Mouse (Mus musculus): ENCODE measurements around the gene Usp18. TPM values are rescaled to one million over a fixed set of nuclear protein-coding genes. Genes with fewer than 3 reads are reported as not detected.

Gene Usp18
- total RNA-seq, 4 experiments from 2014 or later, result 0.69 to 1.1 (median 0.93) TPM

- DNase-seq (ENCODE audit: low spot score), result no peak
Observed at GRCm38 (mm10) chr6:121224993-121225392, 20.7 kb upstream of the Usp18 start.

- no peak for DNase-seq (ENCODE audit: low spot score)
Observed at GRCm38 (mm10) chr6:121226043-121226442, 19.7 kb upstream of the Usp18 start.

GRCm38 (mm10) chr6:121226744-121227143 lies 19.0 kb upstream of the Usp18 start:
- DNase-seq (ENCODE audit: low spot score), result no peak

GRCm38 (mm10) chr6:121228421-121228820 lies 17.3 kb upstream of the Usp18 start:
- DNase-seq (ENCODE audit: low spot score), result no peak

GRCm38 (mm10) chr6:121232652-121233051 lies 13.1 kb upstream of the Usp18 start:
- DNase-seq (ENCODE audit: low spot score), result no peak

GRCm38 (mm10) chr6:121236386-121236785 lies 9.3 kb upstream of the Usp18 start:
- no peak for DNase-seq (ENCODE audit: low spot score)

- DNase-seq (ENCODE audit: low spot score), result no peak
Observed at GRCm38 (mm10) chr6:121238209-121238608, 7.5 kb upstream of the Usp18 start.

- no peak for DNase-seq (ENCODE audit: low spot score)
Observed at GRCm38 (mm10) chr6:121241780-121242179, 3.9 kb upstream of the Usp18 start.

- no peak for DNase-seq (ENCODE audit: low spot score)
Observed at GRCm38 (mm10) chr6:121243161-121243560, 2.5 kb upstream of the Usp18 start.

GRCm38 (mm10) chr6:121246037-121246361 lies 293 bp downstream of the Usp18 start:
- no peak for DNase-seq (ENCODE audit: low spot score)

- DNase-seq (ENCODE audit: low spot score), result no peak
Observed at GRCm38 (mm10) chr6:121250406-121250805, 4.7 kb downstream of the Usp18 start.

GRCm38 (mm10) chr6:121251256-121251655 lies 5.5 kb downstream of the Usp18 start:
- no peak for DNase-seq (ENCODE audit: low spot score)

GRCm38 (mm10) chr6:121260548-121260947 lies 14.8 kb downstream of the Usp18 start:
- peak; percentile 65 for DNase-seq (ENCODE audit: low spot score)

- DNase-seq (ENCODE audit: low spot score), result no peak
Observed at GRCm38 (mm10) chr6:121261233-121261632, 15.5 kb downstream of the Usp18 start.

GRCm38 (mm10) chr6:121262004-121262403 lies 16.3 kb downstream of the Usp18 start:
- DNase-seq (ENCODE audit: low spot score), result no peak

GRCm38 (mm10) chr6:121262496-121262895 lies 16.8 kb downstream of the Usp18 start:
- DNase-seq (ENCODE audit: low spot score), result no peak

GRCm38 (mm10) chr6:121270156-121270555 lies 24.4 kb downstream of the Usp18 start:
- DNase-seq (ENCODE audit: low spot score), result no peak

GRCm38 (mm10) chr6:121271707-121272074 lies 26.0 kb downstream of the Usp18 start:
- DNase-seq (ENCODE audit: low spot score), result no peak

GRCm38 (mm10) chr6:121272075-121272800 lies 26.5 kb downstream of the Usp18 start:
- DNase-seq (ENCODE audit: low spot score), result peak; percentile 89

GRCm38 (mm10) chr6:121274356-121274755 lies 28.6 kb downstream of the Usp18 start:
- peak; percentile 12 for DNase-seq (ENCODE audit: low spot score)

- no peak for DNase-seq (ENCODE audit: low spot score)
Observed at GRCm38 (mm10) chr6:121284132-121284531, 38.4 kb downstream of the Usp18 start.

GRCm38 (mm10) chr6:121299317-121299716 lies 53.6 kb downstream of the Usp18 start:
- DNase-seq (ENCODE audit: low spot score), result no peak

- no peak for DNase-seq (ENCODE audit: low spot score)
Observed at GRCm38 (mm10) chr6:121299954-121300353, 54.2 kb downstream of the Usp18 start, which contains the start of gene Slc6a13. Gene Slc6a13 (plus strand): TSS chr6:121300227.

GRCm38 (mm10) chr6:121300504-121300903 lies 54.8 kb downstream of the Usp18 start:
- no peak for DNase-seq (ENCODE audit: low spot score)
